Mouse (Mus musculus) hindlimb bud, embryonic 11.5 days (tissue): ENCODE results near the gene Ocrl.

ENCODE experiments used
- DNase-seq: peaks from one replicate; pipeline ENCODE4 v3.0.0-alpha.2; 2012; ENCODE audit warnings: low read depth, low spot score; ENCODE audit errors: extremely low spot score

The Ocrl gene

DNA sequence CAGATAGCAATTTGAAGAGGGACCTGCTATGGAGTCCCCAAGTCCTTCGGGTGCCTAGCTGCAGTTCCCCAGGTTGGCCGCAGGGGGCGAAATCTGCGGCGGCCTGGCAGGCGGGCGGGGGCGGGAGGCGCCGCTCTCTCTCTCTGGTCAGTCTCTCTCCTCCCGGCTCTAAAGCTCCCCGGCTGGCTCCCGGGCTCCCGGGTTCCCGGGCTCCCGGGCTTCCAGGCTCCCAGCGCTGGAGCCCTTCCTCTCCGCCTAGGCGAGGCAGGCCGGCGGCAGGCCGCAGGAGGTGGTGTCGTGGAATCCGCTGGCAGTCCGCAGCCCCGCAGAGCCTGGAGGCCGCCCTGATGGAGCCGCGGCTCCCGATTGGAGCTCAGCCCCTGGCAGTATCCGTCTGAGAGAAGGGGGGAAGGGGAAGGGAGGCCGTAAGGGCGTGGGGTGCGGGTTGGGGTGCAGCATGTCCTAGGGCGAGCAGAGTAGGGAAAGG is at the start of gene Ocrl:
Gene Ocrl (plus strand): TSS at position 82 of the 487 bp plus-strand sequence.
- DNase-seq = no peak

DNA sequence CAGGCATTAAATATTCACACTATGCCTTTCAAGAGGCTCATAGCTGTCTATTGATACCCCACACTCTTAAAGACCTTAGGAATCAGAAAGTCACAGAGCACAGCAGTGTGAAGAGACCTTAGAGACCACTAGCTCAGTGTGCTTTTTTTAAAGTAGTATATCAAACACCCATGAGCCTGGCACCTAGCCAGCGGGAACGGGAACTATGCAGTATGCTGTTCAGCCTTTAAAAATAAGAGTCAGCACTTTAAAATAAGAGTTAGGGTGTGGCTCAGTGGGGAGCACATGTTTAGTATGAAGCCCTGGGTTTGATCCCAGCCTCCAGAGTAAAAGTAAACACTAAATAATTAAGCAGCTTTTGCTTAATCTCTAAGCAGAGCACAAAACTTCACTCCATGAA is 32.1 kb upstream of the Ocrl start:
- no peak for DNase-seq

DNA sequence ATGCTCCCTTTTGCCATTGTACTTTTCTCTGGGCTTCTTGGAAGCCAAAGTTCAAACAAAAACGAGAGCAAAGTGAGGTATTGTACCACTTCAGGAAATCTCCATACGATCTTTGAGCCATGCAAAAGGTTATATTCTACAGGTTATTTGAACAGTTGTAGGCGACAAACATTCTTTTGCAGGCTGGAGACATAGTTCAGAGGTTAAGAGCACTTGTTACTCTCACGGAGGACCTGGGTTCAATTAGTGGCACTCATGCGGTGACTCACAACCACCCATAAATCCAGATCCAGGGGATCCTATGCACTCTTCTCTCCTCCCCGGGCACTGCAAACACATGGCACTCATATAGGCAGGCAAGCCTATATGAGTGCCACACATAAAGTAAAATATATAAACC is 29.4 kb upstream of the Ocrl start:
- DNase-seq = no peak

DNA sequence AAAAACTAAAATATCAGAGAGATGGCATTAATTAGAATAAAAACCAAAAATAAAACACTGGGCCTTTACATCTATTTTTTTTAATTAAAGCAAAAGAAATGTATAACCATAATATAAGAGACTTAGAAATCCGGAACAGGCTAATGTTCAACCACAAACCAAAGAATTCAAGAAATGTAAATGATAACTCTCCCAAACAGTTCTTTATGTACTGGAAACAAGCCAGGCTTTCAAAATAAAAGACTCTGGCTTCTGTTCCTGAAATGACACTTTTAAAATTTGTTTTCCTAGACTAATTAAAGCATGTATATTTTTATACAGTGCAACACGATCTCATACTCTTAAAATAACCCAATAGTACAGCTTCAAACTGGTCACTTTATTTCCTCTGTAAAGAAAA is 24.8 kb upstream of the Ocrl start:
- no peak for DNase-seq

DNA sequence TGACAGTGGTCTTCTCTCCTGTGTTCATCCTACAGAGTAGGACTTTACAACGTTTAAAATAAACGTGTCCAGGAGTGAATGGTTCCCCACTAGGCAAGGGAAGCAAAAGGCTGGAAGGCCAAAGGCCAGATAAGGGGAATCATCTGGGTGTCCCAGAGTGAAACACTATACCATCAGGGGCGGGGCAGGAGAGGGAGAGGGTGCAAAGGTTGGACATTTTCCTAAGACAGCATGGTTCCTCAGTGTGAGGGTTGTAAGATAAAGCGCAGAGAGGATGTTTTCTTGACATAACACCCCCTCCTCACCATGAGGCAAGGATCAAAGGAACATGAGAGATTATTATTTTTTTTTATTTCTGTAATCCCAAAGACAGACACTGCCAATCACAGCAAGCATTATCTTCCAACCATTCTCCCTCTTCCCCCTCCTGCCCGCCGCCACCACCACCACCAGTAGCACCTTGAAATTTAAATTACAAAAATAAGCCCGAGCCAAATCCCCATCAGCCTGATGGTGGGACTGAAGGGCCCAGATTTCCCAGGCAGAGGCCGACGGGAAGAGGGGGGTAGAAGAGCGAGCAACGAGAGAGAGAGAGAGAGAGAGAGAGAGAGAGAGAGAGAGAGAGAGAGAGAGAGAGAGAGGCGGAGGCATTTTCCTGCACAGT is 20.8 kb upstream of the Ocrl start:
- no peak for DNase-seq

DNA sequence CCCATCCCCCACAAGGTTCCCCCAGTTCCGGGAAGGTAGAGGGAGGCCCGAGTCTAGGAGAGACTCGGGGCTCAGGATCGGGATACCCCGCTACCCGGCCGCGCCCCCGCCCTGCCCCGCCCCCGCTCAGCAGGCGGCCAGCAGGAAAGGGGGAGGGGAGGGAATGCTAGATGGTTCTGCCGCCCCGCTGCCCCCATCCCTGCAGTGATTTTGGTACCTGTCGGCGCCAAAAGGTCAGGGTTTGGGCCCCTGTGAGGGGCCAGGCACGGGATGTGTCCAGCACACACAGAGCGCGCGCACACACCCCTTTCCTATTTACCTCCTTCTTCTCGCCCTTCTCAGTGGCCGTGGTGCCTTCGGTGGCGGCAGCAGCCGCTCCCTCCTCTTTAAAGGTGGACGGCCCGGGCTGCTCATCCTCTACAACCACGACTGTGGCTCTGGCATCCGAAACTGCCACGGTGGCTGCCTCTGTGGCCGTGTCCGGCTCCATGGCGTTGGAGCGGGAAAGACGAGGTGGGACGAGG is 20.2 kb upstream of the Ocrl start:
- no peak for DNase-seq

DNA sequence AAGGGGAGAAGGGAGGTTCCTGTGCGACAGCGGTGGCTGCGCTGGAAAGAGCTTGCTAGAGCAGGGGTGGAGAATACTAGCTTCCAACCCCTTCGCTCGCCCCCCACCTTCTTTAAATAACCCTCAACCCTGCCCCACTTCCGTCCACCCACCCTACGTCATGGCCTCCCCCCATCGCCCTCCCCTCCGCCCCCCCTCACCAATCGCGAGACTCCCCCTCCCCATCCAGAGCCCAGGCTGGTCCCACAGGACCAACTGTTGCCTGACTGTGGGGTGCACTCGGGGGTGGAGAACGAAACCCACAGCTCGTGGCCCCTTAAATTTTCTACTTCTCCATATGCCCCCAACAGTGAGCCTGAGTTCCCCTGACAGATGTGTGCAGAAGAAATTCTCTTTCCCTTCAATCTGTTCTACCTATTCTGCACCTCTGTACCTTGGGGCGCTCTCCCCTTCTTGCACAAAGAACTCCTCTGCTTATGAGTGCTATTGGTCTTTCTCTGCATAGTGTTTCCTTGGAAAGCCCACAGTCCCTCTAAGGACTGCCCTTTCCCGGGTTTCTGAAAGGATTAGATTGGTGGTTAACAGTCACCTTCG is 19.7 kb upstream of the Ocrl start, which contains the start of gene Smarca1:
Gene Smarca1 (minus strand): TSS at position 544 of the 594 bp plus-strand sequence.
- DNase-seq = no peak

DNA sequence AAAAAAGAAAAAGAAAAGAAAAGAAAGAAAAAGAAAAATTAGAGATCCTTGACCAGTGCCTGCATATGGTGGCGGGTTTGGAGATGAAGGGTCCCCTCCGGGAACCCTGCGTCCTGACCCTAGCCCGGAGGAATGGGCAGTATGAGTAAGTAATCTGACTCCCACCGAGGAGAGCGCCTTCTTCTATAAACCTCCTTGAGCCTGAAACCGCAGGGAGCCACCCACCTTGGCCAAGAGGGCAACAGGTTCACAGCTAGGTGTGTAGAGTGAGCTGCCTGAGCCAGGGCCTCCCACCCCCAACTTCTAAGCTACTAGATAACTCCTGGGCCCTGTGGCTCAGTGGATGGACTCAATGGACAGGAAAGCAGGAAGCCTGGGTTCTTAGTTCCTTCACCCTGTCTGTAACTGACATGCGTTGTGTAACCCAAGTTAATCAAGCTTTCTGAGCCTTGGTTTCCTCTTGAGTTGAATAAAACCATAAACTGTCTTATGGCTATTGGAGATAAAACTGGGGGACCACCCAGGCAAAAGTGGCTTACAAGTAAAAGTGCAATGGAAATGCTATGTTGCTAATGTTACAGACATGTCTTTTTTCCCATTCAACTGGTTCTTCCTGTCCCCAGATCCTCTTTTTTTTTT is 836 bp downstream of the Ocrl start:
- no peak for DNase-seq

DNA sequence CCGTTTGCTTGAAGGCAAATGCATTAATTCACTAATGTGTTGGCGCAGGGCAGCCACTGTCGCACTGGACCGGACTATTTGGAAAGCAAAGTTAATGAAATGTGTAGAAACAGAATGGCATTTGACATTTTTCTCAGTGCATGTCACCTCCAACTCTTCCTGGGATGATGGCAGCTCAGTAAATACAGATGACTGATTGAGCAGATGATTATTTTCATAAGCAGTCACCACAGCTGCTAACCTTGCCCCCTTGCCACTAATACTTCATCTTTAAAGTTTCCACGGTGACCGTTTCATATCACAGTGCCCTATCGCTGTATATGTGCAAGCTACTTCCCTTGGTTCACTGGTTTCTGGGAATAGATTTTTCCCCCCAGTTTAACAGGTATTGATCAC is 1.4 kb downstream of the Ocrl start:
- no peak for DNase-seq

DNA sequence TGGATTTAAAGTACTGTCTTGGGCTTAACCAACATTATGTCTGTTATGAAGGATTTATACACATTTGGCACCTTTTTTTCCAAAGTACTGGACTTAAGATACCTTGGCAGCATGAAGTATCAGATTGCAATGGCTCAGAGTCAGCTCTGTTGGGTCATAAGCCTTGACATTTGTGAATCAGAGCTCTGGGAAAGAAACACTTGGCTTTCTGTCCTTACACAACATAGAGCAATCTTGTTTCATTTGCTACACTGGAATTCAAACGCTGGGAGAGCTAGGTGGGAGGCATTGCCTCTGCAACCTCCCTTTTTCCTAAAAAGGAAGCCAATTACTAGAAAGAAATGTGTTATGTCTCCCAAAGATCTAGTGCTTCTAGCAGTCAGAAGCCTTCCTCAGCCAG is 4.6 kb downstream of the Ocrl start:
- DNase-seq = no peak

DNA sequence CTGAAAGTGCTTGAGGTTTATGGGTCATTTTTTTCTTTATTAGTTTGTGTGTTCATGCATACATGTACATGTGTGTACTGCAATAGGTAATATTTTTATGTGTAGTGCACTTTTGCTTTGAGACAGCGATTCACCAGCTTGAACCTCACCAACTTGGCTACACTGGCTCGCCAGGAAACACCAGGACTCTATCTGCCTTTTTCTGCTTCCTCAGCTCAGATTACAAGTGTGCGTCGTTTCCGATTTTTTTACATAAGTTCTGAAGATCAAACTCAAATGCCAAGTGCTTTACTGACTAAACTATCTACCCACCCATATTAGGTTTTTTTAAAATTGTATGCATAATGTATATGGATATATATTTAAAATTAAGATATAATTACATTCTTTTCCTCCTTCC is 8.4 kb downstream of the Ocrl start:
- DNase-seq = no peak

DNA sequence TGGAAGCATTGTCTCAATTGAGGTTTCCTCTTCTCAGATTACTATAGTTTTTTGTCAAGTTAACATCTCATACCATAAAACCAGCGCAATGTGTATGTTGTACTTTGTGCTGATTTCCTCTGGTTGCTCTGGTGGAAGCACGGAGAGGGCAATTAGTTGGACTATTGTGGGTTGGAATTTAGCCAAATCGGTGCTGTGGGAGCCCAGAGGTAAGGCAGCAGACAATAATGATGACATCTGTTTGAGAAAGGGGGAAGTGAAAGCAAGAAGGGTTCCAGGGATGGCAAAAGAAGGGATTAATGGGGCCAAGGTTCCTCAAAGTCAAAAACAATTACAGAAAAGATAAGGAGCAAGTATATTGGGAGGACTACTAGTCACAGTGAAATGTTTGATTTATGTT is 15.8 kb downstream of the Ocrl start:
- no peak for DNase-seq

DNA sequence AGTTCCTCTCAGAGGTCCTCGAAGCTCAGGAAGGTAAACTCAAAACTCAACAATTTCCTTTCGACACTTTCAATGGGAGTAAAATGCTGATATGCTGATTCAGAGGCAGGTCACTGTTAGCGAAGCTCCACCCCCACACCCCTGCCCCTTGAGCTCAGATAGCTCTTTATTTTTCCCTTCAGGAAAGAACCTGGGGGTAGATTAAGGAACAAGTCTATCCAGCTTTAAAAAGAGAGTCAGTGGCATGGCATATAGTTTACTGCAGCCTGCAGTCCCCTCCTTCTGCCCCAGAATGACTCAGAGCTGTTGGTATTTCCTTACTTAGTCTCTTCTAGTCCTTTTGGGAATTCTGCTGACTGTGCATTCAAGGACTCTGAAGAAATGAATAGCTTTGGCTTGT is 18.3 kb downstream of the Ocrl start:
- DNase-seq = no peak

DNA sequence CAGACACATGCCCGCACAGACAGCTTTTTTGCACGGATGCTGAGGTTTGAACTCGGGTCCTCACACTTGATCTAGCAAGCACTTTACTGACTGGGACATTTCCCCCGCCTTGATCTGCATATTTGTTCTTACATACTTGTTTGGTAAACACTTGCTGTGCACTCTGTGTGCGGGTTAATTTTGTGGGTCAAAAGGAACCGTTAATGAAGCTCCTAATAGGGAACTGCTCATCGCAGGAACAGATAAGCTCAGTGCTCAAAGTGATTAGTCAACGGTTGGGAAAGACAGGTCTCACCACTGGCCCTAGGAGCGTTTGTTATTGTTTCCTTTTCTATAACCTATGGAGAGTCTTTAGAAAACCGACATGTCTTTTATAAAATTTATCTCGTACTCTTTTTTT is 22.2 kb downstream of the Ocrl start:
- DNase-seq = no peak

DNA sequence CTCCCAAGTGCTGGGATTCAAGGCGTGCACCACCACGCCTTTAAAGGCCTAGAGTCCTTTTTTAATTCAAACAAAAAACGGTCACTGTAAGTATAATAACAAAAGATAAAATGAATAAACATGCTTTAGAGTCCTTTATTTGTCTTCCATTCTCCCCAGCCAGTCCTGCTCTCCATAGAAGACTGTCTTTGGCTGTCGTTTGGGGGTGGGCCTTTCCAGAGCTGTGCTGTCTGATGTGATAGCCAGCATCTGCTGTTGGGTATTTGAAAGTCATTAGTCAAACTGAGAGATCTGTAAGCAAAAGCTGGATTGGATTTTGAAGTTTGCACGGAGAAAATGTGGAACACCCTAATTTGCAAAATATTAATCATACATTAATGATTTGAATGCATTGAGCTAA is 24.7 kb downstream of the Ocrl start:
- no peak for DNase-seq

DNA sequence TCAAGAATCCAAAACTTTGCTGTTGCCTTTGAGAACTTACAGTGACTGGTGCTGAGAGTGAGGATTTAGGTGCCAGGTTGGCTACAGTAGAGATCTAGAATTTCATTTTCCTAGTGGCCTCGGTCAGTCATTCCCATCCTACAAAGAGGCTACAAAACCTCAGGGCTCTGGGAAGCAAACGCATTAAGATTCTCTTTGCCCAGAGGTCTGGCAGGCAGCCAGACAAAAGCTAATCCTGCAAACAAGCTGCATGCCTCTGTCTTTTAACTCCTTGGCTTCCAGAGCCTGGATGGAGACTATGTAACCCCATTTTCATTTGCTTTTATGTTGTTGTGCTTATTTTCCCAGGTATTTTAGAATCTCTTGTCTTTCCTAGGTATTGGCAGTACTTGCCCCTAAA is 25.6 kb downstream of the Ocrl start:
- DNase-seq = no peak

DNA sequence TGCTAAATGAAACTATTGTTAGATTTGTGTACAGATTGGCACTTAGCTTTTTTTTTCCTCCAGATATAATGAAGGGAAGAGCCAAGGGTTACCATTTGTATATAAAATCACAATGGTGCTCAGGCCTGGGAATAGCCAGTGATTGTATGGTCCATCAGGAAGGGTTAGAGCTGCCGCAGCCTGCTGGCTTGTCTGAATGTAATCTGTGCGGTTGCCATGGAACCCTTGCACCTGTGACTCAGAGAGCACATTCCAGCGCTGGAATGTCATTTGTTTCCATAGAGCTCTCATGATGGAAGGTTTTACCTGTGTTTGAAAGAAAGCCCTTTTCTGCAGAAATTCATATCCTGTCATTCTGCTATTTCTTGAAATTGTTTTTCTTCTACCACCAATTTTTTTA is 37.5 kb downstream of the Ocrl start:
- DNase-seq = no peak

DNA sequence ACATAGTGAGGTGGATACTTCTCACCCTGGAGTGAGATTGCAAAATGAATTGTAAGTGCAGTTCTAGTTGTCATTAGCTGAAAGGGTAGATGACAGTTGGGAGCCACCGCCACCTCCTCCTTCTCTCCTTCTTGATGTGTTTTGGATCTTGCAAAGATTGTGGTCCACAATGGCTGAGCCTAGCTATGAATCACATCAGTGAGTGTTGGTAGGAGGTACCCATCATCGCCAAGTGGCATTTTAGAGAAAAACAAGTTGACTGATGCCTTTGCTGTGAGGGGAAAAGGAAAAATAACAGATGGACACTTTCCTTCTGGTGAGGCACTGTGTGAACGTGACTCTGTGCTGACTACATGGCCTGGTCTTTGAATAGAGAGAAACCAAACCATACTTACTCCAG is 50.4 kb downstream of the Ocrl start:
- no peak for DNase-seq

DNA sequence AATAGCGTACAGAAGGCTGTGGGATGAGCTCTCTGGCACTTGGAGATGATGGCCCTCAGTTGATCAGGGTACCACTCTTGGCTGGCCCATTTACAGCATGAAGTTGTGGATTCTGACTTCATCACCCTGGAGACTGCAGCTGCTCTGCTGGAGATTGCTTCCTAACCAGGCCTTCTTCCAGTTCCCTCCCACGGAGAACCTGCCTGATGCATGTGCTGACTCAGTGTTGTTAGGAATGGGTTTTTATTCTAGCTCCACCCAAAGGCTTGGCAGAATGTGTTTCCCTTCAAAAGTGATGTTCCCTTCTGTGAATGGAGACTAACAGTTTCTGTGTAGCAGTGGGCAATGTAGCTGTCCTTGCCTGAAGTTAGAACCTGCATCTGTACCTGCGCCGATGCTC is 58.2 kb downstream of the Ocrl start:
- no peak for DNase-seq

DNA sequence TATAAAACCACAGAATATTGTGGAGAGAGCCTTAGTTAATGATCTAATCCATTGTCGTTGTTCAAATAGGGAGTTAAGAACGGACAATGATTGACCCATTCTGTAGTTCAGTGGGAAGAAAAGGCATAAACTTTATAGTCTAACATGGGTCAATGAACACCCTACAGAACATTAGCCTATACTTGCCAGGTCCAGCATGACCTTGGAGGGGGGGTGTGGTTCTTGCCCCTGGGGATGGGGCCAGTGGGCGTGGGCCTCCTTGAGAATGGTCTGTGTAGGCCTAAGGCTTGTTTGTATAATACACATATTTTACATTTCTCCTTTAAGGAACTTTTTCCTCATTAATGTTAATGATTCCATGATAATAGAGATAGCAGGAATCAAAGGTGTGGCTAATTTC is 58.7 kb downstream of the Ocrl start:
- DNase-seq = no peak

DNA sequence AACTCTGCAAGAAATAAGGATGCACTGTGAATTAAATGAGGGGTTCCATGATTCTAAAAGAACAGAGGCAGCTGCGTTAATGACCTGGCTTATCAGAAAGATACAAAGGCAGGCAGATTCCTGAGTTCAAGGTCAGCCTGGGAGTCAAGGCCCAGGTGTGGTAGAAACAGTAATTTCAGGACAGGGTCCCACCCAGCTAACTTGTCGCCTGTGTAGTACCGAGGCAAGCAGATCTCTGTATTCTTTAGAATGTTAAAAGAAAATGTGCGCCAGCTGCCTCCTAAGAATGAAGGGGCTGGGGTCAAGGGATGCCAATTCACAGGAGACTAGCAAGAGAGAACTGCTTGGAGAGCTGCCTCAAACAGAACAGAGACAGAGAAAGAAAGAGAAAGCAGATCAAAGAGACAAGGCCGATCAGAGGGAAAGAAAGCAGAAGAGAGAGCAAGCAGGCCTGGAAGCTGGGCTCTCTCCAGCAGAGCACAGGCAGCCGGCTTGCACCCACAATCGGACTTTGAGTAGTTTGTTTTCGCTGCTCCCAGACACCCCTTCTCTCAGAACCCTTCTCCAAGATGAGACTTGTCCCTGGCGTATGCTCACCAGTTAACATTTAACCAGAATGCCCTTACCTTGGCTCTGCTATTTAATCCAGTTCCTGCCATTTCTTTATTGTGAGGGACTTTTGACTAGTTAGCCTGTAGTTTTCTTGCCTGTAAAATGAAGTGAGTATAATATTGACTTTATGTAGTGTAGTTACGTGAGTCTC is 59.4 kb downstream of the Ocrl start:
- no peak for DNase-seq

DNA sequence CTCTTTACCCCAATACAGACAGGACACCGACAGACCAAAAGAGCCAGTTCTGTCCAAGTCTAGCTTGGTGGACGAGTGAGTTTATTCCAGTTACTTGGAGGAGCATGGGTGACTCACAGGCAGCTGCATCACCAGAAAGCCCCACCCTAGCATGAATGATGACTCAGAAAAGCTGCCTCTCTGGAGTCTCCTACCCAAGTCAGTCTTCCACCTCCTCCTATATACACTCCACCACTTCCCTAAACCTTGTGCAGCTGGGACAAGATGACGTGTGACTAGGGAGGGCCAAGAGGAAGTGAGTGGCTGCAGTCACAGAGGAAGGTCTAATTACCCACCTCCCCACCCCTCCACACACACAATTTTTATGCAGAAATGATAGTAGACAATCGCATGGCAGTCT is 64.4 kb downstream of the Ocrl start:
- DNase-seq = no peak
